Mouse (Mus musculus): ENCODE results near the gene Lmtk2. TPM values are rescaled to one million over a fixed set of nuclear protein-coding genes. Genes with fewer than 3 reads are reported as not detected.

The Lmtk2 gene
- polyA plus RNA-seq, 1 experiment from 2014 or later = 3.8 TPM

DNA sequence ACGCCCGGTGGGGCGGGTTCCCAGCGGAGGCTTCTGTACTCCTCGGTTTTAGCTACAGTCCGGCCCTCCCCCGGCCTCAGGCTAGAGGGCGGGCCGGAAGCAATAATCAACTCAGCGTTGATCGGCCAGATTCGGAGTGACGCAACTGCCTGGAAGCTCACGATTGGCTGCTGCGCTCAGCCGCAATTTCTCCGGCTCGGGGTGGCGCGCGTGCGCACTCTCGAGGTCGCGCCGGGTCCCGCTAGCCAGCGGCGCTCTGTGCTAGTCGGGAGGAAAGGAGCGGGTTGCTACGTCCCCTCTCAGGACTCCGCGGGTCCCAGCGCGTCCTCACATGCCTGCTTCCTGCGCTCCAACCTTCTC, 123.2 kb downstream of the Lmtk2 start, which contains the start of gene Tecpr1:
TSS of gene Tecpr1 (minus strand) at position 113 of the 360 bp plus-strand sequence.
- Histone ChIP-seq H3K27ac (replicated peaks) (peak within 1 kb of the TSS; percentile 84), H3K4me2 (replicated peaks; ENCODE audit: low read depth) (peak within 1 kb of the TSS; percentile 85), H3K36me3 (ENCODE audit: control insufficient read depth, insufficient read depth, low read length) (no peaks in the 10 kb centered on the region), H3K4me1 (replicated peaks; ENCODE audit: control insufficient read depth, insufficient read depth) (peaks cover 3% of the 10 kb centered on the region; the same call in 1 of the 2 replicates), H3K4me3 (ENCODE audit: low read depth, low read length) (peak within 1 kb of the TSS; percentile 63), H3K27me3 (ENCODE audit: control insufficient read depth, insufficient read depth, low read length) (no peaks in the 10 kb centered on the region), H3K9ac (ENCODE audit: low read length) (peak within 1 kb of the TSS; percentile 74), H3K9me3 (ENCODE audit: control insufficient read depth, low read length) (no peaks in the 10 kb centered on the region)
- under 1% methylated on average over 37 of the region's 37 CpGs for WGBS
- no peak for TF ChIP-seq EP300 (optimal IDR thresholded peaks at IDR 0.05)
- TF ChIP-seq CTCF (IDR thresholded peaks at IDR 0.05; ENCODE audit: low read depth) = peak; percentile 45
- ATAC-seq (ENCODE audit: low FRiP score, low TSS enrichment) (peak; percentile 94), DNase-seq (ENCODE audit: low spot score) (peak; percentile 96)

- Histone ChIP-seq H3K36me3 (ENCODE audit: control insufficient read depth, insufficient read depth, low read length) (no peaks in the 10 kb centered on the region), H3K27me3 (ENCODE audit: control insufficient read depth, insufficient read depth, low read length) (no peaks in the 10 kb centered on the region), H3K9me3 (ENCODE audit: control insufficient read depth, low read length) (no peaks in the 10 kb centered on the region), H3K4me3 (ENCODE audit: low read depth, low read length) (peak overlapping the region; percentile 63), H3K9ac (ENCODE audit: low read length) (peak overlapping the region; percentile 74), H3K4me2 (replicated peaks; ENCODE audit: low read depth) (peak overlapping the region; percentile 85), H3K4me1 (replicated peaks; ENCODE audit: control insufficient read depth, insufficient read depth) (peaks cover 3% of the 10 kb centered on the region; the same call in 1 of the 2 replicates), H3K27ac (replicated peaks) (peak overlapping the region; percentile 69; the same call in 1 of the 2 replicates)
- WGBS = 23% methylated on average over 18 of the region's 18 CpGs
- ATAC-seq (ENCODE audit: low FRiP score, low TSS enrichment) (no peak), DNase-seq (ENCODE audit: low spot score) (no peak)
- TF ChIP-seq CTCF (IDR thresholded peaks at IDR 0.05; ENCODE audit: low read depth) = peak; percentile 31; the same call in 1 of the 2 replicates
- TF ChIP-seq EP300 (optimal IDR thresholded peaks at IDR 0.05) = no peak
Observed at GRCm38 (mm10) chr5:144223899-144224816, 123.9 kb downstream of the Lmtk2 start.

- Histone ChIP-seq H3K9me3 (ENCODE audit: control insufficient read depth, low read length) (no peaks in the 10 kb centered on the region), H3K36me3 (ENCODE audit: control insufficient read depth, insufficient read depth, low read length) (no peaks in the 10 kb centered on the region), H3K4me2 (replicated peaks; ENCODE audit: low read depth) (no peak overlapping the region), H3K4me3 (ENCODE audit: low read depth, low read length) (no peak overlapping the region), H3K27ac (replicated peaks) (no peak overlapping the region), H3K27me3 (ENCODE audit: control insufficient read depth, insufficient read depth, low read length) (no peaks in the 10 kb centered on the region), H3K4me1 (replicated peaks; ENCODE audit: control insufficient read depth, insufficient read depth) (peaks cover 3% of the 10 kb centered on the region; the same call in 1 of the 2 replicates), H3K9ac (ENCODE audit: low read length) (no peak overlapping the region)
- ATAC-seq (ENCODE audit: low FRiP score, low TSS enrichment) (no peak), DNase-seq (ENCODE audit: low spot score) (no peak)
- 33% methylated on average over 11 of the region's 11 CpGs for WGBS
- TF ChIP-seq CTCF (IDR thresholded peaks at IDR 0.05; ENCODE audit: low read depth) (no peak), EP300 (optimal IDR thresholded peaks at IDR 0.05) (no peak)
Observed at GRCm38 (mm10) chr5:144226220-144226619, 126.0 kb downstream of the Lmtk2 start.

DNA sequence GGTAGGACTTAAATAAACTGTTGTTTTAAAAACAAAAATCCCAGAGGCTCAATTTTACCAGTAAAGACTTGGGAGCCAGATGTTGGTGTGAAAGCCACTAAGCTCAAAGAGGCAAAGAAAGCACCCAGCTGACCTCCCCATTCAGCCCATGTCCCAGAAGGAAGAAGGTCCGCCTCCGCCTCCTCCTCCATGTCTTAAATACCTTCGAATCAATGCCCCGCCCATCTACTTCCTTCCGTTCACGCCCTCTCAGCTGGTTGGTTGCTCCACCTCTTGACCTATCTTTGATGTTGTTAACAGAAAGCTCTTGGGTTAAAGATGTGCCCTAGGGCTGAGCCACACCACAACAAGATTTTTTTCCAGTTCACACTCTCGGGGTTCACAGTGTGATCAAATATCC, 130.0 kb downstream of the Lmtk2 start:
- no peak overlapping the region for H3K27ac ChIP-seq (replicated peaks)
- H3K9ac ChIP-seq (ENCODE audit: low read length) = no peak overlapping the region
- H3K4me3 ChIP-seq (ENCODE audit: low read depth, low read length) = no peak overlapping the region
- H3K27me3 ChIP-seq (ENCODE audit: control insufficient read depth, insufficient read depth, low read length) = no peaks in the 10 kb centered on the region
- WGBS = 90% methylated on average over 7 of the region's 7 CpGs
- H3K36me3 ChIP-seq (ENCODE audit: control insufficient read depth, insufficient read depth, low read length) = no peaks in the 10 kb centered on the region
- ATAC-seq (ENCODE audit: low FRiP score, low TSS enrichment) (no peak), DNase-seq (ENCODE audit: low spot score) (no peak)
- H3K9me3 ChIP-seq (ENCODE audit: control insufficient read depth, low read length) = no peaks in the 10 kb centered on the region
- no peak overlapping the region for H3K4me2 ChIP-seq (replicated peaks; ENCODE audit: low read depth)
- TF ChIP-seq EP300 (optimal IDR thresholded peaks at IDR 0.05) (no peak), CTCF (IDR thresholded peaks at IDR 0.05; ENCODE audit: low read depth) (no peak)
- no peaks in the 10 kb centered on the region for H3K4me1 ChIP-seq (replicated peaks; ENCODE audit: control insufficient read depth, insufficient read depth)

GRCm38 (mm10) chr5:144231410-144231809, 131.2 kb downstream of the Lmtk2 start:
- TF ChIP-seq CTCF (IDR thresholded peaks at IDR 0.05; ENCODE audit: low read depth) (peak; percentile 73), EP300 (optimal IDR thresholded peaks at IDR 0.05) (no peak)
- Histone ChIP-seq H3K4me2 (replicated peaks; ENCODE audit: low read depth) (no peak overlapping the region), H3K27ac (replicated peaks) (no peak overlapping the region), H3K9ac (ENCODE audit: low read length) (no peak overlapping the region), H3K27me3 (ENCODE audit: control insufficient read depth, insufficient read depth, low read length) (no peaks in the 10 kb centered on the region), H3K36me3 (ENCODE audit: control insufficient read depth, insufficient read depth, low read length) (no peaks in the 10 kb centered on the region), H3K9me3 (ENCODE audit: control insufficient read depth, low read length) (no peaks in the 10 kb centered on the region), H3K4me1 (replicated peaks; ENCODE audit: control insufficient read depth, insufficient read depth) (no peaks in the 10 kb centered on the region), H3K4me3 (ENCODE audit: low read depth, low read length) (no peak overlapping the region)
- 47% methylated on average over 1 of the region's 1 CpGs for WGBS
- DNase-seq (ENCODE audit: low spot score) = no peak
- ATAC-seq (ENCODE audit: low FRiP score, low TSS enrichment) = peak; percentile 50; the same call in 1 of the 2 replicates

- ATAC-seq (ENCODE audit: low FRiP score, low TSS enrichment) (no peak), DNase-seq (ENCODE audit: low spot score) (no peak)
- H3K4me1 ChIP-seq (replicated peaks; ENCODE audit: control insufficient read depth, insufficient read depth) = no peaks in the 10 kb centered on the region
- H3K9ac ChIP-seq (ENCODE audit: low read length) = no peak overlapping the region
- H3K9me3 ChIP-seq (ENCODE audit: control insufficient read depth, low read length) = no peaks in the 10 kb centered on the region
- no peak overlapping the region for H3K4me2 ChIP-seq (replicated peaks; ENCODE audit: low read depth)
- H3K27me3 ChIP-seq (ENCODE audit: control insufficient read depth, insufficient read depth, low read length) = no peaks in the 10 kb centered on the region
- no peak overlapping the region for H3K4me3 ChIP-seq (ENCODE audit: low read depth, low read length)
- H3K36me3 ChIP-seq (ENCODE audit: control insufficient read depth, insufficient read depth, low read length) = no peaks in the 10 kb centered on the region
- no peak overlapping the region for H3K27ac ChIP-seq (replicated peaks)
- TF ChIP-seq CTCF (IDR thresholded peaks at IDR 0.05; ENCODE audit: low read depth) = no peak
- no peak for TF ChIP-seq EP300 (optimal IDR thresholded peaks at IDR 0.05)
- WGBS = 85% methylated on average over 5 of the region's 5 CpGs
Observed at GRCm38 (mm10) chr5:144232531-144232930, 132.3 kb downstream of the Lmtk2 start.
